Mouse (Mus musculus) c-Kit-positive CD71-negative TER-119-negative erythroid progenitor cells, embryonic 14.5 days (primary cell): ENCODE results near the gene Efna1.

Experiments
- DNase-seq: peaks from one replicate; pipeline ENCODE4 v3.0.0-alpha.2; 2013; ENCODE audit warnings: low read depth

Efna1 gene

GRCm38 (mm10) chr3:89280606-89281511, at the start of gene Efna1:
Gene Efna1 (minus strand): TSS chr3:89281142.
- DNase-seq = no peak

GRCm38 (mm10) chr3:89330346-89330745, 49.4 kb upstream of the Efna1 start:
- no peak for DNase-seq

GRCm38 (mm10) chr3:89328623-89329022, 47.7 kb upstream of the Efna1 start:
- DNase-seq = no peak

DNA sequence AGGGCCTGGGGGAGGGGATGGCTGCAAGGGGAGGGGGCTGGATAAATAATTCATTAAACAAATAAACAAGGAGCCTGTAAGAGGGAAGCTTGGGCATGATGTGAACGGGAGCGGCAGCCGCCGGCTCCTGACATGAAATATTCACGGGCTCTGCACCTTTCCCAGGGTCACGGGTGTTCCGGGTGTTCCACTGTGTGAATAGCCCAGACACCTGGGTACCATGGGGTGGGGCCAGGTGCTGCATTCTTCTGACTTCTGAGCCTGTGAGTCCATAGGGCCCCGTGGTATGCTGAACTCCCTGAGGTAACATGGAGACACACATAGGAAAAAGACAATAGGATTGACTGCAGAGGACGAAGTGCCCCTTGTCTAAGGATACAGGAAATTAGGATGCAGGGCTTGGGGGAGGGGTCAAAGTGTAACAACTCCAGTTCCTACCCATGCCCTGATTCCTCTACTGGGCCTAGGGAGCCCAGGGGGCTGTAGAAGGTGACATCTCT, 46.5 kb upstream of the Efna1 start:
- DNase-seq = no peak

- no peak for DNase-seq
Observed at GRCm38 (mm10) chr3:89325882-89326281, 44.9 kb upstream of the Efna1 start.

- DNase-seq = no peak
Observed at GRCm38 (mm10) chr3:89322514-89323165, 41.7 kb upstream of the Efna1 start, which contains the start of gene Efna3. Gene Efna3 (minus strand): TSS chr3:89322965.

GRCm38 (mm10) chr3:89322131-89322500, 41.2 kb upstream of the Efna1 start:
- no peak for DNase-seq

DNA sequence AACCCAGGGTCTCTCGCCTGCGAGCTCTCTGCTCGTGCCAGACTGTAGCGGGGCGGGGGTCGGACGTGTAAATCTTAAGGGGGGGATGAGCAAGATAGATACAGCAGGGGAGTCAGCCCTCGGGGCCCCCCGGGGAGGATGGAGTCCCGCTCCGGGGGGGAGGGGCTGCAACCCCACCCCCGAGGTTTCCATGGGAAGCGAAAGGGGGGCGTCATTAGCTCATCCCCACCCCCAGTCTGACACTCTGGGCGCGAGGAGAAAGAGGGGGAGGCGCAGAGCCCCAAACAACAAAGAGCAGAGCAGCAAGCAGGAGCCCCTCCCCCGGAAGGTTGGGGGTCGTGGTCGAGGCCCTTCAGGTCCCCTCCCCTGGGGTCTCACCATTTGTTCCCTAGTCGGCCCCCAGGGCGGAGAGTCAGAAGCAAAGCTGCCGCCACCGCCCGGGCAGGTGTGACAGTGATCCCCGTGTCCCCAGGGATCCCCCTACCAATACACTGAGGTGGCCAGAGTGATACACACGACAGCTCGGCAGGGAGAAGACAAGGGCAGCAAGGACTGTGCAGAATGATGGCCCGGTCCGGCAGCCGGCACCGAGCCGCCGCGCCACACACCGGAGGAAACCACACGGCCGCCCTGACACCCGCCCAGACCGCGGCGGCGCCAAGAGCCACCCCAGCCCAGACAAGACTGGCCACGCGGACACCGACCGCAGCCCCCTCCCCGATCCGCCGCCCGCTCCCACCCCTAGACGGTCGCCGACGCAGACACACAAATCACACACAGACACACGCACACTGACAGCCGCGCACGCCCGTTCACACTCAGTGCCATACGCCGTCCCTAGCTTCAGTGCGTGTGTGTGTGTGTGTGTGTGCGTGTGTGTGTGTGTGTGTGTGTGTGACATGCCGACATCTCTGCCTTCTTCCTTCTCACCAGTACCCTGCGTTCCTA, 40.5 kb upstream of the Efna1 start:
- DNase-seq = no peak

GRCm38 (mm10) chr3:89320581-89321182, 39.7 kb upstream of the Efna1 start:
- no peak for DNase-seq

DNA sequence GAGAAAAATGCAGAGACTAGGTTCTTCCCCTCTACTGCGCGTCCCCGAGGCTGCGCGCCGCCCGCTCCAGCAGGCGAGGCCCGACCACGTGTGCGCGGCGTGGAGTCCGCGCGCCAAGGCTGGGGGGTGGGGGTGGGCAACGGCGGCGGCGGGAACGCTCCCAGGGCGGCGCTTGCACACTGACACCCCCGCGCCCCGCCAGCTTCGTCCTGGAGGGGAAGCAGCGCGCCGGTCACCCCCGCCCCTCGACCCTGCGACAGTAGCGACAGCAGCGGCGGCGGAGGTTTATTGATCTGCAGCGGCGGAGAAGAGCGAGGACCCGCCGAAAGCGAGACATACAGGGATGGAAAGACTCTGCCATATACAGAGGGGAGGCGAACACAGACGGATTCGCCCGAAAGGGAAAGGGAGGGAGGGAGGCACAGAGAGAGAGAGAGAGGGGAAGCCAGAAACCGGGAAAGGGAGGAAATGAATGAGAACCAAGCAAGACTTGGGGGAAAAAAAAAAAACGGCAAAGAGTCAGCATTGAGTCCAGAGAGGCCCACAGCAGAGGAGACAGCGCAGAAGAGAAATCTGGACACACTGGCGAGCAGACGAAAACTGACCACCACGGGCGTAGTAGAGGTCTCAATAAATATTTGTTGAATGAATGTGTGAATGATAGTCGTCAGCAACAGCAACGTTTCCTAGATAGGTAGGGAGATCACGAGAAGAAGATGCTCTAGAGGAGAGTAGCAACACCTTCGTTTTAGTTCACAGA, 38.8 kb upstream of the Efna1 start:
- DNase-seq = no peak

DNA sequence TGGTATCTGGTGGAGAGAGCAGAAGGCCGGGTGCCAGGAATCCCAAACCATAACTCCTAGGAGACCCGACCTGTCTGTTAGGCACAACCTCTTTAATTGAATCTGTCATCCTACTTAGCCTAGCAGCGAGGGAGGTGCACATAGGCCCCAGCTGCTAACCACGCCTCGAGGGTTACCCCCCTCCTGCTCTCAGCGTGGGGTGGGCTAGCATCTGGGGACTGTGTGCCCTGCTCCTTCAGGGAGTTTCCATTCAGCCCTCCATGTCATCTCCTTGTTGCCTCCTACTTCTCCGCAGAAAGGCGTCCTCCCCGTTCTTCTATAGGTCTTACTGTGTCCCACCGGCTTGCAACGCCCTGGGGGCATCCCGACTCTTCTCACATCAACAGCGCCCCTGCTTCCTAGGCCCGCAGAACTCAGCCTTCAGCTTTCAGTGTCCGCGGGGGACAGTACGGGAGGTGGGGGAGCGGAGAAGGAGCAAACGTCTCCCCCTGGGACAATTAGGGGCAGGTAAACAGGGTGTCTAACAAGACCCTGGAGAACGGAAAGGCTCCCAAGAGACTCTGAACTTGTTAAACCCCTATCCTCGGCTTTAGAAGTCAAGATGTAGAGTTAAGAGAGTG, 38.1 kb upstream of the Efna1 start:
- no peak for DNase-seq

GRCm38 (mm10) chr3:89318316-89318715, 37.4 kb upstream of the Efna1 start:
- no peak for DNase-seq

- DNase-seq = no peak
Observed at GRCm38 (mm10) chr3:89317246-89317645, 36.3 kb upstream of the Efna1 start.

DNA sequence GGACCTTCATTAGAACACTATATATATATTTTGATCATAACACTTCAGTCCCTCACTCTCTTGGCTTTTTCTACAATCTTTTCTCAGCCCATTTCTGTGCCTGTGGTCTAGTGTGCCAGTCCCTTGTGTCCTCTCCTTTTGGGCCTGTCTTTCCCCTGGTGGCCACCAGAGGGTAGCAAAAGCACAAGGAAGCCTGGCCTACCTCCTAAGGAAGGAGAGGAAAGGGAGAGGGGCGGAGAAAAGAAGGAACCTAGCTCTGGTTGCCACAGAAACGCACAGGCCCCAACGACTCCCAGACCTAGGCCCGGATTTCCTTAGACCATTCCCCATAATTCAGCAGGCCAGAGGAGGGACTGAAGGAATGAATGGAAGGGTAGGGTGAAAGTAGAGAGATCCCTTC, 35.9 kb upstream of the Efna1 start:
- DNase-seq = peak; percentile 79

DNA sequence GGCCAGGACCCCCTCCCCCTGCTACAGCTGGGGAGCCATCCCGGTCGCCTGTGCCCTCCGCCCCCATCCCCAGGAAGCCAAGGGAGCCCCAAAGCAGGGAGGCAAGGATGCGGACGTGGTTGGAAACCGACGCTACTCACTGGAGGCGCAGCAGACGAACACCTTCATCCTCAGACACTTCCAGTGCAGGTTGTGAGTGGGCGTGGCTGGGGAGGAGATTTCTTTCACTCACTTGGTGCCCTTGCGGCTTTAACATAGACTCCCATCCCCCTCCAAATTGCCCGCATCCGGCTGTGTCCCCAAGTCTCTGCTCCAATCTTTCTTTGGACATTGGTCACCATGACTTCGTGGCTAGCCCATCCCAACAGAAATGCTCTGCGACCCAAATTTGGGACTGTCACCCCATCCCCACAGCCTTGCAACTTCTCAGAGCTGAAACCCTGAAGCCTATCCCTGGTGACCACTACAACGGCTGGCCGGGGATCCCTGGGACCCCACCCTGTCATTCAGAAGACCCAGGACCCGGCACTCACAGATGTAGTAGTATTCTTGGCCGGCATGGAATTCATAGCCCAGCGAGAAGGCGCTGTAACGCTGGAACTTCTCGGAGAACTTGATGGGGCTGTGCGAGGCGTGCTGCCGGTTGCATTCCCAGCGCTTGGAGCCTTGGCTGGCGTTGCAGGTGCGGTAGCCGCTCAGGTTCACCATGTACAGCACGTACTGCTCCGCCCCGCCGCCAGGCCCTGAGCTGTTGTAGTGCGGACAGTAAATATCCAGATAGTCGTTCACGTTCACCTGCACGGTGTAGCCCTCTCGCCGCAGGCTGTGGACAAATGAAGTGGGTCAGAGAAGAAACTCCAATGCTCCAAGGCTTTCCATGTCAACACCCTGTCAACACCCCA, 35.2 kb upstream of the Efna1 start:
- DNase-seq = no peak

- DNase-seq = no peak
Observed at GRCm38 (mm10) chr3:89315195-89315929, 34.4 kb upstream of the Efna1 start.

DNA sequence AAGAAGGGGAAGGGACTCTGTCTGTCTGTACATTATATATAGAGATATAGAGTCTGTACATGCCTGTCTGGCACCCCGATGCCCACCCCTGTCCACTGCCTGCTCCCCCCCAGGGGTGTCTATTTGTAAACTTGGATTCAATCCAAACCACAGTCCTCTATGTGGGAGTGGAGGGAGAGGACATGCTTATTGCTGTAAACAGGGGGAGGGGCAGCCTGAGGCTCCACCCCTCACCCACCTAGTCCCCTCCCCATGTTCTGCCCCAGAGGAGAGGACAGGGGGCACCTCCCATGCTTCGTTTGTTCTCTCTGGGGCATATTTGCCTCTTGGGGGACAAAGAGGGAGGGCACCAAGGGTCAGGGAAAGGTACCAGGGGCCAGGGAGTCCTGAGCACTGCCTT, 33.8 kb upstream of the Efna1 start:
- DNase-seq = no peak

DNA sequence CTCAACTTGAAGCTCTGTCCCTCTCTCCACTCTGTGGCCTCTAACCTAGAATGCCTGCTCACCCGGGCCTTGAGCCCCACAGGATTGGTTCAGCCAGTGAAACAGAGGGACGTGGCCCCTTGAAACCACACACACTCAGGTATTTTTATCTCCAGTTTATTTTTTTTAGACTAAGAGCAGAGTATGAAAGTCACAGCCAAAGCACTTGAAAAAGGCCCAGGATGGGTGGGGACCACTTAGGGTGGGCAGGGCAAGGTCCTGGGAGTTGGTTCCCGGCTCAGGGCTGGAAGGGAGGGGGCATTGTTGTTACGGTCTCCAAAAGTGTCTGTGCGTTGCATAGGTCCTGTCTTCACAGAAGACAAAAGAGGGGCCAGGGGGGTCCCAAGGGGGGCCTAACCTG, 33.4 kb upstream of the Efna1 start:
- no peak for DNase-seq

DNA sequence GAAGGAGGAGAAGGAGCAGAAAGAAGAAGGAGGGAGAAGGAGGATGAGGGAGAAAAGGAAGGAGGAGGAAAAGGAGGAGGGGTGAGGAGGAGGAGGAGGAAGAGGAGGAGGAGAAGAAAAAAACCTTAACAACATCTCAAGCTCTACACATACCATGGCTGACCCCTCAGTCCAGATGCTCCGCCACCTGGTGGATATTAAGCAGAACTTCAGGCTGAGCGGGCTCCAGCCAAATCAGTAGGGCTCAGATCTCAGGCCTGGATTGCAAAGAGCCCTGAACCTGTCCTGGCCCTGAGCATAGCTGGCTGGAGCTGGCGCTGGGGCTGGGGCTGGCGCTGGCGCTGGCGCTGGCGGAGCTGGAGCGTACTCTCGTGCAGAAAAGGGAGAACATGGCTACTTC, 27.1 kb upstream of the Efna1 start:
- DNase-seq = peak; percentile 60
